Mouse (Mus musculus) cerebellum, adult 11 months (tissue): ENCODE measurements around the gene Zfp128.
"Not testable (repeated sequence)": the region's sequence is repeated elsewhere in the genome, so short reads cannot be mapped to it uniquely, and the experiment has no call there.

Experiments
- DNase-seq: peaks from one replicate; pipeline ENCODE4 v3.0.0; 2022

The Zfp128 gene

GRCm38 (mm10) chr7:12880911-12881660, at the start of gene Zfp128:
Gene Zfp128 (plus strand): TSS chr7:12881177.
- peak; percentile 93 for DNase-seq

GRCm38 (mm10) chr7:12834162-12835120, 46.5 kb upstream of the Zfp128 start, which contains the start of gene Zfp110:
Gene Zfp110 (plus strand): TSS chr7:12834761.
- peak; percentile 80 for DNase-seq

GRCm38 (mm10) chr7:12835193-12835671, 45.7 kb upstream of the Zfp128 start:
- DNase-seq = peak; percentile 25

- no peak for DNase-seq
These were observed 45.2 kb upstream of the Zfp128 start for GRCm38 (mm10) chr7:12835779-12836178.

- DNase-seq = no peak
These were observed 6.7 kb upstream of the Zfp128 start for GRCm38 (mm10) chr7:12874301-12874700.

GRCm38 (mm10) chr7:12880036-12880435, 941 bp upstream of the Zfp128 start:
- DNase-seq = no peak

GRCm38 (mm10) chr7:12880497-12880896, 480 bp upstream of the Zfp128 start:
- DNase-seq = not testable (repeated sequence)

- no peak for DNase-seq
These were observed 5.7 kb downstream of the Zfp128 start for GRCm38 (mm10) chr7:12886563-12887266.

- DNase-seq = no peak
These were observed 6.6 kb downstream of the Zfp128 start for GRCm38 (mm10) chr7:12887585-12887984.

GRCm38 (mm10) chr7:12890928-12891327, 10.0 kb downstream of the Zfp128 start:
- DNase-seq = no peak

- DNase-seq = no peak
These were observed 10.4 kb downstream of the Zfp128 start for GRCm38 (mm10) chr7:12891334-12891733.

- DNase-seq = peak; percentile 87
These were observed 16.9 kb downstream of the Zfp128 start, which contains the start of gene Zscan22 for GRCm38 (mm10) chr7:12897655-12898410. Gene Zscan22 (plus strand): TSS chr7:12897815.

GRCm38 (mm10) chr7:12901517-12901916, 20.5 kb downstream of the Zfp128 start:
- no peak for DNase-seq

- no peak for DNase-seq
These were observed 22.6 kb downstream of the Zfp128 start for GRCm38 (mm10) chr7:12903623-12904022.

GRCm38 (mm10) chr7:12905146-12905545, 24.2 kb downstream of the Zfp128 start:
- no peak for DNase-seq

GRCm38 (mm10) chr7:12909498-12909962, 28.6 kb downstream of the Zfp128 start:
- DNase-seq = peak; percentile 74

GRCm38 (mm10) chr7:12910181-12910668, 29.2 kb downstream of the Zfp128 start:
- DNase-seq = peak; percentile 51

- DNase-seq = no peak
These were observed 32.6 kb downstream of the Zfp128 start for GRCm38 (mm10) chr7:12913556-12913955.

GRCm38 (mm10) chr7:12920495-12920894, 39.5 kb downstream of the Zfp128 start:
- not testable (repeated sequence) for DNase-seq

GRCm38 (mm10) chr7:12921318-12921704, 40.3 kb downstream of the Zfp128 start:
- peak; percentile 35 for DNase-seq

- peak; percentile 98 for DNase-seq
These were observed 40.9 kb downstream of the Zfp128 start, which contains the start of gene Rps5 for GRCm38 (mm10) chr7:12921705-12922465. Gene Rps5 (plus strand): TSS chr7:12922290.
